Mouse (Mus musculus) hindbrain, embryonic 13.5 days (tissue): ENCODE results near the gene Pwp2. TPM values are rescaled to one million over a fixed set of nuclear protein-coding genes. Genes with fewer than 3 reads are reported as not detected.
"Not testable (repeated sequence)": the region's sequence is repeated elsewhere in the genome, so short reads cannot be mapped to it uniquely, and the experiment has no call there.

ENCODE experiments used
- ATAC-seq: fragments of 200-750 bp; cut with Nextera tagmentation; 2 replicates; pipeline ENCODE4 v1.8.0; 2017; ENCODE audit warnings: moderate TSS enrichment; ENCODE audit not compliant: low FRiP score
- H3K27ac ChIP-seq: fragments of 300-500 bp; sonication (generic); 2 replicates; pipeline ENCODE4 v1.5.1; 2015; ENCODE audit warnings: inconsistent platforms, mild to moderate bottlenecking, moderate library complexity
- H3K27me3 ChIP-seq: fragments of 300-500 bp; sonication (generic); 2 replicates; pipeline ENCODE4 v1.6.1; 2015; ENCODE audit warnings: mild to moderate bottlenecking, inconsistent platforms
- H3K36me3 ChIP-seq: fragments of 300-500 bp; sonication (generic); 2 replicates; pipeline ENCODE4 v1.6.1; 2015; ENCODE audit warnings: mild to moderate bottlenecking, inconsistent platforms
- H3K4me1 ChIP-seq: fragments of 300-500 bp; sonication (generic); replicated peaks from 2 replicates; pipeline ENCODE4 v1.6.1; 2015; ENCODE audit warnings: inconsistent platforms
- H3K4me2 ChIP-seq: fragments of 300-500 bp; sonication (generic); 2 replicates; pipeline ENCODE4 v1.6.1; 2015; ENCODE audit warnings: inconsistent platforms, mild to moderate bottlenecking, moderate library complexity
- H3K4me3 ChIP-seq: fragments of 300-500 bp; sonication (generic); 2 replicates; pipeline ENCODE4 v1.5.1; 2015; ENCODE audit warnings: mild to moderate bottlenecking, inconsistent platforms
- H3K9ac ChIP-seq: fragments of 300-500 bp; sonication (generic); 2 replicates; pipeline ENCODE4 v1.6.1; 2015; ENCODE audit warnings: mild to moderate bottlenecking, inconsistent platforms
- H3K9me3 ChIP-seq: fragments of 300-500 bp; sonication (generic); 2 replicates; pipeline ENCODE4 v1.6.1; 2016; ENCODE audit warnings: inconsistent platforms
- WGBS: fragments of 180-500 bp; shearing (Covaris S2); methylation state at CpG from one replicate; pipeline ENCODE4 v1.1.7; 2015; 5-methylcytosine and 5-hydroxymethylcytosine counted together
- polyA plus RNA-seq: library from polyadenylated mRNA; unstranded; fragments of >200 nt; fragmentation: Nextera tagmentation; extraction: Ambion mirVana; gene quantifications from 2 replicates; pipeline ENCODE4 v1.2.1, GENCODE M21; 2015

Gene Pwp2
- polyA plus RNA-seq, 1 experiment from 2014 or later: 15.5 TPM

DNA sequence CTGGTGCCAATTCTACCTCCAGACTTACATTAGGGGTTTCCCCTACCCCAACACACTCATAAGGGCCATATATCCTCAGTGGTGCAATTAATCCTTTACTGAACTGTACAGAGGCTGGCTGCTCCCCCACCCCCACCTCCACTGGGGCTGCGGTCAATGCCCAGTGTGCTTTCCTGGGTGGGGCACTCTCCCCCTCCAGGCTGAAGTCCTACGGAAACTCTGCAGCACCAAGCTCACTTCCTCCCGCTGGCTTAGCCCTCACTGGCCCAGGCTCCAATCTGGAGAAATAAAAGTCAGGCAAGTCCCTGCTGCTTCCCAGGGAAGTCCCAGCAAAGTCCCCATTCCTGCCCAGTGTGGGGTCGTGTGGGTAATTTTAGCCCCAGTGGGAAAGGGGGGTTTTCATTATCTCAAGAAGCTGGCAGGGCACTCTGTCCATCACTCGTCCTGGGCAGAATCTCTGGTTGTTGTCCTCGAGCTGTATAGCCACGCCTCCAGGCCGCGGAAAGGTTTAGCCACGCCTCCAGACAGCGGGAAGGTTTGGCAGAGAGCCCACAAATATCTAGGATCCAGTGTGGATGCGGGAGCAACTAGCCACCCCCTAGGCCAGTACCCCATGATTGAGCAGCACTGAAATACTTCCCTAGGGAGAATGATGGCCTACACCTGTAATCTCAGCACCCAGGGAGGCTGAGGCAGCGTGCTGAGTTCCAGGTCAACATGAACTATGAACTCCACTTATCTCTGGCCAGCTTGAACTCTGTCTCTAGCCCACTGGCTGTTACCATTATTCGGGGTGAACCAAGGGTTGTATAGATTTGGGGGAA lies 49.8 kb downstream of the Pwp2 start:
- H3K4me3 ChIP-seq: no peak overlapping the region
- peak overlapping the region; percentile 39 for H3K4me2 ChIP-seq
- H3K36me3 ChIP-seq: no peaks in the 10 kb centered on the region
- H3K4me1 ChIP-seq: peaks cover 12% of the 10 kb centered on the region
- 0 out of 2 replicates have a peak overlapping the region, but pooled peaks have one; percentile 30 for H3K27ac ChIP-seq
- no peaks in the 10 kb centered on the region for H3K27me3 ChIP-seq
- ATAC-seq: peak; percentile 54; the same call in 1 of the 2 replicates
- WGBS: 15% methylated on average over 14 of the region's 14 CpGs
- no peak overlapping the region; the same call in 1 of the 2 replicates for H3K9ac ChIP-seq
- H3K9me3 ChIP-seq: no peaks in the 10 kb centered on the region

DNA sequence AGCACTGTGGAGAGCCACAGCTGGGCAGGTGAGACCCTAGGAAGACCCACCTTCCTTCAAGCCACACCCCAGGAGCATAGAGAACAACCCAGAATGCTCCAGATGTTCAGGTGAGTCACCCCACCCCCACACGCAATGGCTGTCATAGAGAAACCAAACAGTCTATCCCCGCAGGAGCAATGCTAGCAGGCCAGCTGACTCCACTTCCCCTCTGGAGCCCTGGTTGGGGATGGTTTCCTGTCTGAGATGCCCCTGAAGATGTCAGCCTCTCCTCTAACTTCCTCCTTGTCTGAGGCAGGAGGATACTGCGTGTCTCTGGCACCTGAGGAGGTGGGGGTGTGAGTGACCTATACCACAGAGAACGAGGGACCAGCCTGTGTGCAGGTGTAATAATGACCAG lies 50.5 kb downstream of the Pwp2 start:
- no peak for ATAC-seq
- H3K4me3 ChIP-seq: no peak overlapping the region
- no peak overlapping the region for H3K27ac ChIP-seq
- no peaks in the 10 kb centered on the region for H3K36me3 ChIP-seq
- H3K27me3 ChIP-seq: 0 out of 2 replicates have a peak, but pooled peaks cover 3% of the 10 kb centered on the region
- no peaks in the 10 kb centered on the region for H3K9me3 ChIP-seq
- H3K4me2 ChIP-seq: no peak overlapping the region
- peaks cover 12% of the 10 kb centered on the region for H3K4me1 ChIP-seq
- H3K9ac ChIP-seq: no peak overlapping the region
- WGBS: 76% methylated on average over 4 of the region's 4 CpGs

DNA sequence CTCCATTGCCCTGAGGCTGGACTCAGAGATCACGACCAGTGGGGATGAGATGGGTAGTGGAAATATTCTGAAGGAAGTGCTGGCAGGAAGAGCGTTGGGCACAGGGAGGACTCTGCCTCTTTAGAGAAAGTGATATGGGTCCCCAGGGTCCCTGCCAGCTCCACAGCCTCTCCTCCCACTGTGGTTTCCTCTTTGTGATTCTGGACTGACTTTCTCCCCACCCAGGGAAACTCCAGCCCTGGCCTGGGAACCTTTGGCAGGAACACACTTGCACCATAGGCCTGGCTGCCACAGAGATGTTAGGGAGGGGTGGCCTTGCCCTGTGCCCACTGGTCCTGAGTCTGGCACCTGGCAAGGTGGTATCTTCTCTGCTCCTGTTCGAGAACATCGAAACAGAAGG lies 55.0 kb downstream of the Pwp2 start:
- Histone ChIP-seq H3K4me2 (no peak overlapping the region), H3K27me3 (0 out of 2 replicates have a peak, but pooled peaks cover 5% of the 10 kb centered on the region), H3K9ac (no peak overlapping the region), H3K36me3 (no peaks in the 10 kb centered on the region), H3K9me3 (no peaks in the 10 kb centered on the region), H3K4me1 (peaks cover 6% of the 10 kb centered on the region), H3K4me3 (no peak overlapping the region), H3K27ac (no peak overlapping the region)
- ATAC-seq: no peak
- 72% methylated on average over 4 of the region's 4 CpGs for WGBS

DNA sequence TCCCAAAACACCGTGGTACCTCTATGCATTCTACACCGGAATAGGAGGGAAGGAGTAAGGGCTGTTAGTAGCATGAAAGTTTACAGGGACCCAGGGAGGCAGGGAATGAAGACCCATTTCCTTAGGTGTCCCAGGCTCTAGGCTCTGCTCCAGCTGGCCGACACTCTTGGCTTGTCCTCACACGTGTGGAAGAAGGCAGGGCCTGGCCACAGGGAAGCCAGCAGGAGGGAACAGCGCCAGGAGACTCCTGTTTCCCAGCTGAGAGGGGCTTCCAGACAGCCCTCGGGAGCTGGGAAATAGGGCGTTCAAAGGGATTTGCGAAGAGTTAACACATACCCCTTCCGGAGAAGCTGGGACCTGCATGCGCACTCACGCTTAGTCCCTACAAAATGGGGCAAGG lies 55.5 kb downstream of the Pwp2 start:
- 0 out of 2 replicates have a peak, but pooled peaks cover 5% of the 10 kb centered on the region for H3K27me3 ChIP-seq
- no peaks in the 10 kb centered on the region for H3K36me3 ChIP-seq
- 59% methylated on average over 11 of the region's 11 CpGs for WGBS
- no peaks in the 10 kb centered on the region for H3K9me3 ChIP-seq
- ATAC-seq: no peak
- H3K4me2 ChIP-seq: no peak overlapping the region
- H3K4me1 ChIP-seq: peaks cover under 1% of the 10 kb centered on the region; the same call in 1 of the 2 replicates
- H3K9ac ChIP-seq: no peak overlapping the region
- no peak overlapping the region for H3K27ac ChIP-seq
- H3K4me3 ChIP-seq: no peak overlapping the region

DNA sequence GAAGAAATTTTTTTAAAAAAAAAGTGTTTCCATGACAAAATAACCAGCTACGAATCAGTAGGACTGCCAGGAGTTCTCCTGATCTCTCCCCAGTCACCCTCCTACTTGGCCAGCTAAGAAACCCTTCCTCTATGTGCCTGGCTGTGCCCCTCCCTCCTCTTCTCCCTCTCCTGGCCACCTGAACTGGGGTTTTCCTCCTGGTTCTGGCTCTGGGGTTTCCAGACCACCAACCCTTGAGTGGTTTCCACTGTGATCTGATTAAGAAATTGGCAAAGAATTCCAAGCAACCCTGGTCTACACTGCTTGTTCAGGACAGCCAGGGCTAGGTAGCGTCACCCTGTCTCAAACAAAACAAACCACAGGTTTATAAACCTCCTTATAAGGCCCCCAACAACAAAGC lies 56.3 kb downstream of the Pwp2 start:
- Histone ChIP-seq H3K4me3 (no peak overlapping the region), H3K27me3 (0 out of 2 replicates have a peak, but pooled peaks cover 5% of the 10 kb centered on the region), H3K9ac (no peak overlapping the region), H3K4me2 (no peak overlapping the region), H3K36me3 (no peaks in the 10 kb centered on the region), H3K9me3 (no peaks in the 10 kb centered on the region), H3K4me1 (no peaks in the 10 kb centered on the region), H3K27ac (no peak overlapping the region)
- WGBS: 92% methylated on average over 2 of the region's 2 CpGs
- ATAC-seq: no peak

DNA sequence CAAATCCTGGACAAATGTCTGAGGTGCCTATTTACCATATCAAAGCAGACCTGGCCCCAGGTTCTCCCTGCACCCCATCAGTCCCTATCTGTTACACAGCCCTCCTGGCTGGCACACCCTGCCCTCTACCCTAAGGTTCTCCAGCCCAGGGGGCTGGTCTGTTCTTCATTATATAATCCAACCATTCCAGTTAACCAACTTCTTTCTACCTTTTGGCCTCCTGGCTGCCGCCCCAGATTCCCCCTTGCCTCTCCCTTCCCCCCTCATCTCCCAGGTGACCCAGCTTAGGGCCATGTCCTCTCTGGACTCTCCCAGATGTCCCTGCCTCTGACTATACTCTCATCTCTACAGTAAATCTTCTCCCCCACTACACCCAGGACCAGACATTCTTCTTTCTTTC lies 57.0 kb downstream of the Pwp2 start:
- H3K27me3 ChIP-seq: 0 out of 2 replicates have a peak, but pooled peaks cover 5% of the 10 kb centered on the region
- H3K9me3 ChIP-seq: no peaks in the 10 kb centered on the region
- H3K4me1 ChIP-seq: no peaks in the 10 kb centered on the region
- H3K27ac ChIP-seq: no peak overlapping the region
- no peaks in the 10 kb centered on the region for H3K36me3 ChIP-seq
- no peak overlapping the region for H3K4me3 ChIP-seq
- no peak overlapping the region for H3K4me2 ChIP-seq
- no peak for ATAC-seq
- H3K9ac ChIP-seq: no peak overlapping the region
- WGBS: 75% methylated on average over 1 of the region's 1 CpGs

DNA sequence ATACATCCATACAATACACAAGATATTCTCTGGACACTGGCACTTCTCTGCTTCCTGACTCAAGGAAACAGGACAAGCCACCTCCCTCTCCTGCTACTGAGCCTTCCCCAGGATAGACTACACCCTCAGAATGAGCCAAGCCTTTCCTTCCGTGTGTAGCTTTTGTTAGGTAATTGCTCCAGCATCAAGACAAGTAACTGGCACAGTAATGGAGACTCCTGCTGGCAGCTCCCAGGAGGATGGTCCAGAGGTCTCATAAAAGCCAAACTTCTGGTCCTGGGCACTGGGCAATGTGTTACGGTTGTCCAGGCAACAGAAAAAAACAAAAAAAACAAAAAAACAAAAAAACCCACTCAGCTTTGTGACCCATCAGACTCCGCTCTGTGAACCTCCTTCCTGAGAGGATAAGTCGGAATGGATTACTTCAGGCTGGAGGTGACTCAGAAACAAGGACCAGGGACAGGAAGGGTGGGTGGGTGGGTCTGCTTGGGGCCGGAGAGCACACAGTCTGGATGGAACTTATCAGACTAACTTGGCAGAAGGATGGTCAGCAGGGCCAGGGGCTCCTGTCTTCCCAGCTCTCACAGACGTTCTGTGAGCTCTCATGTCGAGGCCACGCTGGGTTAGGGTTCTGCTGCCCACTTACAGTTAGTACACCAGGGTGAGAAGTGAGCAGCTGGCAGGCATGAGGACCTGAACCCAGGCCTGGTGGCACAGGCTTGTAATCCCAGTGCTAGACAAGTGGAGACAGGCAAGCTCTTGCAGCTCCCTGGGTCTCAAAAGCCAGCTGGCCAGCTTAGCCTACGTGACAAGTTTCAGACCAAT lies 57.7 kb downstream of the Pwp2 start:
- Histone ChIP-seq H3K9ac (no peak overlapping the region), H3K4me3 (no peak overlapping the region), H3K27ac (no peak overlapping the region), H3K4me2 (no peak overlapping the region), H3K27me3 (0 out of 2 replicates have a peak, but pooled peaks cover 5% of the 10 kb centered on the region), H3K9me3 (no peaks in the 10 kb centered on the region), H3K36me3 (no peaks in the 10 kb centered on the region), H3K4me1 (no peaks in the 10 kb centered on the region)
- no peak for ATAC-seq
- 80% methylated on average over 9 of the region's 9 CpGs for WGBS

DNA sequence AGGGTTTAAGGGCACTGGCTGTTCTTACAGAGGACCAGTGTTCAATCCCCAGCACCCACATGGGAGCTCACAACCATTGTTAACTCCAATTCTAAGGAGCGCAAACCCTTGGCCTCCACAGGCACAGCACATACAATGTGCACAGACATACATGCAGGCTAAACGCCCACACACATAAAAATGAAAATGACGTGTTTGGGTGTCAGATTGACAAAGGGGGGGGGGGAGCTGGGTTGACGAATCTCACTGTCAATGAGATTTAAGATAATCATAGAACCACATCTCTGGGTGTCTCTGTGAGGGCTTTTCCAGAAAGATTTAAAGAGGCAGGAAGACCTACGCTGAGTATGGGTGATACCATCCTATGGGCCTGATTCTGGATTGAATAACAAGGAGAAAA lies 58.6 kb downstream of the Pwp2 start:
- no peaks in the 10 kb centered on the region for H3K9me3 ChIP-seq
- ATAC-seq: no peak
- no peak overlapping the region for H3K4me2 ChIP-seq
- H3K27me3 ChIP-seq: 0 out of 2 replicates have a peak, but pooled peaks cover 5% of the 10 kb centered on the region
- no peaks in the 10 kb centered on the region for H3K36me3 ChIP-seq
- 91% methylated on average over 5 of the region's 5 CpGs for WGBS
- H3K4me3 ChIP-seq: no peak overlapping the region
- H3K9ac ChIP-seq: no peak overlapping the region
- no peaks in the 10 kb centered on the region for H3K4me1 ChIP-seq
- no peak overlapping the region for H3K27ac ChIP-seq

DNA sequence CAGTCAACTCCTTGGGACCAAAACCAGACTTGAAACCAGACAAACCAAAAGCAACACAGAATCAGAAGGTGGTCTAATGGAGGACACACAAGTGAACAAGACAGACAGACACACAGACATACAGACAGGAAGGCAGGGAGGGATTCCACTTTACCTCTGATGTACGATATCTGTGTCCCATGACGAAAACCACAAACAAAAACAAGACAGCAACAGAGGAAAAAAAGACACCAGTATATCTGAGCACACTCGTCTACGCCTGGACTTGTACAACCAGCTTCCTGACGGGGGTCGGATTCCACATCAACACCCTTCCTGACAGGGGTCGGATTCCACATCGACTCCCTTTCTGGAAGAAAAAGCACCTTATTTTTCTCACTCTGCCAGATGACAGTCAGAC lies 59.9 kb downstream of the Pwp2 start:
- not testable (repeated sequence) for H3K4me3 ChIP-seq, H3K4me2 ChIP-seq, H3K9me3 ChIP-seq, H3K4me1 ChIP-seq, ATAC-seq, H3K9ac ChIP-seq, H3K27me3 ChIP-seq, H3K27ac ChIP-seq, H3K36me3 ChIP-seq
- WGBS: 83% methylated on average over 8 of the region's 8 CpGs

DNA sequence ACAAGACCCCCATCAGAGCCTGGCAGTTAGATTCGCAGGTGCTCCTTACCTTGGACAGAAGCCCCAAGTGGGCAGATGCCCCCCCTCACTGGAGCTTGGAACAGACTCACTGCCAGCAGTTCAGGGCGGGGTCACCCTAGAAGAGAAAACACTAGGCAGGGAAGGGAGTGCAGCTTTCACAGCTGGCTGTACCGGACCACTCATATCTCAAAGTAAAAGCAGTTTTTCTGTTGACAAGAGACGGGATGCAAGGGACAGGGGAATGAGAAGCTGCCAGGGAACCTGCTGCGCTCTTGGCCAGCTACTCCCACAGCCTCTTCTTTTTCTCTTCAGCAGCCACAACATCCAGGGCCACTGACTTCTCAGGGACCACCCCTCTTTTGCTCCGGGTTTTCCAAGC lies 60.8 kb downstream of the Pwp2 start:
- H3K9me3 ChIP-seq, ATAC-seq, H3K27me3 ChIP-seq, H3K4me3 ChIP-seq, H3K9ac ChIP-seq, H3K36me3 ChIP-seq, H3K4me2 ChIP-seq, H3K4me1 ChIP-seq, H3K27ac ChIP-seq: not testable (repeated sequence)
- WGBS: 75% methylated on average over 6 of the region's 6 CpGs
